Mouse (Mus musculus) megakaryocyte progenitor cell, adult 5-6 weeks (primary cell): Measurements from ENCODE around the gene Trim71. TPM values are rescaled to one million over a fixed set of nuclear protein-coding genes. Genes with fewer than 3 reads are reported as not detected.
A peak's percentile ranks its signal among the peaks of the same experiment; 100 is the strongest.
"Not testable (repeated sequence)": the region's sequence is repeated elsewhere in the genome, so short reads cannot be mapped to it uniquely, and the experiment has no call there.

Experiments
- ATAC-seq: replicated peaks from 2 replicates; pipeline ENCODE4 v1.8.0; 2016; ENCODE audit warnings: mild to moderate bottlenecking, moderate TSS enrichment, inconsistent platforms; ENCODE audit not compliant: poor library complexity
- total RNA-seq, 2 experiments: library from RNA; stranded (forward) in 1 of 2; stranded (reverse) in 1 of 2; fragments of 157-497, 149-512 nt in 1 of 2; fragments of 200-1000 nt in 1 of 2; gene quantifications; 2 replicates each; pipeline versions ENCODE4 v1.2.3 to v1.2.4; 2015 to 2017

Trim71 gene
- total RNA-seq, 2 experiments from 2014 or later, result 0.02 TPM; not detected in 1

DNA sequence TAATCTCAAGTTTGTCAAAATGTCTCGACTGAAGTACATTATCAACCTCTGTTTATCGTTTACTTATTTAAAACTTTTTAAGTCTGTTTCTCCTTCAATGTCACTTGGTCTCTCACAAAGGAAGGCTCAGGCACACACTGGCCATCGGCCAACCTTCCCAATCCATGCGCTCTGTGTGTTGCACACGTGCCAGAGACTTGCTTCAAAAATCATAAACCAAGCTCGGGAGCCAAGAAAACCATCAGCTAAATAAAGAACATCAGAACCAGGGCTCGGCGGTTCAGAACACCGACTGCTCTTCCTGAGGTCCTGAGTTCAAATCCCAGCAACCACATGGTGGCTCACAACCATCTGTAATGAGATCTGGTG lies 35.5 kb downstream of the Trim71 start:
- no peak for ATAC-seq

DNA sequence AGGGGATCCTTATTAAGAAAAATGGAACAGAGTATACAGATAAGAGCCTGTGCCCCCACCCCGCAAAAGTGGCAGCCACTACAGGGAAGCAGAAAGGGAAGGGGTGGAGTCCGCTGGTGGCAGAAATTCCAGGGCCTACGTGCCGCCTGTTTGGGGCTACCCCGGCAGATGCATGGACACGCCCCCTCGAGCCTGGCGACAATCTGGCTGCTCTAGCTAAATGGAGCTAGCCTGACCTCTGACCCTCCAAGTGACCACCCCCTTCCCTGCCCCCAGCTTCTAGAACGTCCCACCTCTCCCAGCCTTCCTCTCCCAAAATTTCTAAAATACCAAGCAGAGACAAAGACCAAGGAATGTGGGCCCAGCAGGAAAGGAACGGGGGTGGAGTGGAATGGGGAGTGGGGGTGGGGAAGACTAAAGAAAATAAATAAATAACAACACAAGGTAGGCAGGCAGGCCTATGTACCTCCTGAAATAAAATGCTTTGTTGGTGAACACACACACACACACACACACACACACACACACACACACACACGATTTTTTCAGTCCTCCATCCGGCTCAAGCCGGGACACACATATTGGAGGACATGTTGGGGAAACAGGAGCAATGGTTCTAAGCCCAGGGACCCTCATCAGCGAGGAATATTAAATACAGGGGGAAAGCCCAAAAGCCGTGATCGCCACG lies 36.0 kb downstream of the Trim71 start:
- peak; percentile 67 for ATAC-seq

DNA sequence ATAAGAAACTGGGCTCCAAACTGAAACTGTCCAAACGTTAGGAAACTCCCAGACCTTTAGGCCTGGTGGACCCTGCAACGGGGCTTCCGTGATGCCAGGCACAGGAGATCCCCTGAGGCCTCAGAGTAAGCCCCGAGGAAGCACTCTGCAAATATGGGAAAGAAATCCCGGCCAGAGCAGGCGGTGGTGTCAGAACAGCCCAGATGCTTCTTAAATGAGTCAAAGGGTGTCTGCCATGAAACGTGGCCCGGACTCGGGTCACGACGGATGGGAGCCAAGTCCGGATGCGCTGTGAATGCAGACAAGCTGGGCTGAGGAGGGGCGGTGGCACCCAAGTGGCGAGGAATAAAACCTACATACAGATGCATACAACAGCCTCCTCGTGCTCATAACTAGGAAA lies 37.1 kb downstream of the Trim71 start:
- peak; percentile 70 for ATAC-seq

DNA sequence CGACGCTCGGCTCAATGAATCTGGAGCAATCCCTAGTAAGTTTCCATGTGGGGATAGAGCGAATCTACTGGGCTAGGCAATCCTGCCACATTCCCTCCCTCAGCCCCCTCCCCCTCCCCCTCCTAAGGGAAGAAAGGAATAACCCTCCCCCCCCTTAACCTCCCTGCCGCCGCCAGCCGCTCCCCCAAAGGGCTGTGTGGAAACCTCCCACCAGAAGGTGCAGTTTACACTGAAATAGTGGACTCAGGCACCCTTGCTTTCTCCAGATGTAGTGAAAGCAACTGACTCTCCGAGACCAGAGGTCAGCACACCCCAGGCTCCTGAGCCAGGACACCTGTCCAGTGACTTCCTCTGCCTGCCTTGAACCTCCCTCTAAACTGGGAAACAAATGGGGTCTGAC lies 37.6 kb downstream of the Trim71 start:
- ATAC-seq, result no peak

DNA sequence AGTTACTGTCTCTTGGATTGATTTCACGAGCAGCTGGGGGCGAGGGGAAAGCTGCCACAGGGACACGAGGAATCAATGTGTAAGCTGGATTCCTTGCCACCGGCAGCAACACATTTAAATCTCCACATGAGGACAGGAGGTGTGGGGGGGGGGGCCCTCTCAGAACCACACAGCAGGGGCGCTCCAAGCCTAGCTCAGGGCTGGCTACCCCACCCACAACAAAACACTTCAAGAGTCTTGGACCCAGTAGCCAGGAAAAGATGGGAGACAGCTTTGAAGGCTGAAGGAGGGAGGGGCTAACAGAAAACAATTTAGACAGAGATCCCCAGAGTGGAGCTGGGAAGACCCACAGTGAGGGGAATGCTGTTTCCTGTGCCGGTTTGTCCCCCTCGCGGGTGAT lies 38.3 kb downstream of the Trim71 start:
- ATAC-seq, result no peak

DNA sequence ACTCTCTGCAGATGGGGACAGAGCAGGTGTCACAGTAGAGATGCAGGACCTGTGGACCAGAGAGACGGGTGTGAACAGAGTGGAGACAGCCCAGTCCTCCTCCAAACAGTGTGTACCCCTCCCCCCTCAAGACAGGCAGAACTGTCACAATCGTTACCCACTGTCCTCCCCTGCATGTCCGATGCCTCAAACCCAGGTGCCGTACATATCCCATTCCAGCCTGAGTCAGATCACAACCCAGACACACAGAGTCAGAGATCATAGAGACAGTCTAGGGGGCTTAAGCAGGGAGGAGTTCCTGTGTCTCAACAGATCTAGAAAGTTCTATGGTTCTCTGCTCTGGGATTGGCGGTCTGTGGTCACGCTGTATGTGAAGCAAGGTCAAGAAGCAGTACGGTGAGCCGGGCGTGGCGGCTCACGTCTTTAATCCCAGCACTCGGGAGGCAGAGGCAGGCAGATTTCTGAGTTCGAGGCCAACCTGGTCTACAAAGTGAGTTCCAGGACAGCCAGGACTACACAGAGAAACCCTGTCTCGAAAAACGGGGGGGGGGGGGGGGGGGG lies 39.0 kb downstream of the Trim71 start:
- no peak for ATAC-seq

DNA sequence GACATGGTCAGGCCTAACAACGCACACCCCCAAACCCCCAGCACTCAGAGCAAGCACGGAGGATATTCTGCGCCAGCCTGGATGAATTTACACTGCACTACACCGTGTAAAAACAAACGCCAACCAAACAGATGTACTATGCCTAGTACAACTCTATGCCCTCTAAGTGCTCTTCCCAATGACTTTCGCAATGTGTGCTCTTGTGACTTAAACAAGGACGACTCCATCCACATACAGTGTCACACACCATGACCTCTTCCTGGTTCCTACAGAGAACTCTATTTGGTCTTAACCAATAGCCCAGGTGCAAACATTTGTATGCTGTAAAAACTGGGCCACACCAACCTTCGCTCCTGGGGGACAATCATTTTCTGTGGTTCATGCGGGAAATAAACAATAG lies 41.7 kb downstream of the Trim71 start:
- ATAC-seq, result peak; percentile 18; the same call in 1 of the 2 replicates

DNA sequence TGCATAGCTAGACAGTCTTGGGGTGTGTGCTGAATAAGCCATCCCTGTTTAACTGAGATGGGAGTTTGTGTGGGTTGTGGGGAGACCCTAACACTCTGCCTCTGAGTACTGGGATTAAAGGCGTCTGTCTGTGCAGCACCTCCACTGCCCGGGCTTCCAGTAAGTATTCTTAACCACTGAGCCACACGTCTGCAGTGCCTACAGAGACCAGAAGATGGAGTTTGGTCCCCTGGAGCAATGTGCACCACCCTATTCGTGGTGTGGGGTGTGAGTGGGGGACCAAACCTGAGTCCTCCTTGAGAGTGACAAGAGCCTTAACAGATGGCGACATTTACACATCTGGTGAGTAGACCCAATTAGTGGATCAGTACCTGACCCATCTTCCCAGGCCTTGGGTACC lies 42.1 kb downstream of the Trim71 start:
- ATAC-seq, result peak; percentile 50; the same call in 1 of the 2 replicates

DNA sequence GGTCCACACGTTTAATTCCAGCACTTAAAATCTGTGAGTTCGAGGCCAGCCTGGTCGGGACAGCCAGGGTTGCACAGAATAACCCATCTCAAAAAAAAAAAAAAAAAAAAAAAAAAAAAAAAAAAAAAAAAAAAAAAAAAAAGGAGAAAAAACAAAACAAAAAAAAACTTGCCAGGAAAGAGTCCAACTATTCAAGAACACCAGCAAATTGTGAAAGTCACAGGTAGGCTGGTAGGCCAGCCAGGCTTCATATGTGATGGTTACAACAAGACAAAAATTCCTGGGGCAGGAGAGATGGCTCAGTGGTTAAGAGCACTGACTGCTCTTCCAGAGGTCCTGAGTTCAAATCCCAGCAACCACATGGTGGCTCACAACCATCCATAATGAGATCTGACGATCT lies 43.6 kb downstream of the Trim71 start:
- ATAC-seq, result not testable (repeated sequence)

DNA sequence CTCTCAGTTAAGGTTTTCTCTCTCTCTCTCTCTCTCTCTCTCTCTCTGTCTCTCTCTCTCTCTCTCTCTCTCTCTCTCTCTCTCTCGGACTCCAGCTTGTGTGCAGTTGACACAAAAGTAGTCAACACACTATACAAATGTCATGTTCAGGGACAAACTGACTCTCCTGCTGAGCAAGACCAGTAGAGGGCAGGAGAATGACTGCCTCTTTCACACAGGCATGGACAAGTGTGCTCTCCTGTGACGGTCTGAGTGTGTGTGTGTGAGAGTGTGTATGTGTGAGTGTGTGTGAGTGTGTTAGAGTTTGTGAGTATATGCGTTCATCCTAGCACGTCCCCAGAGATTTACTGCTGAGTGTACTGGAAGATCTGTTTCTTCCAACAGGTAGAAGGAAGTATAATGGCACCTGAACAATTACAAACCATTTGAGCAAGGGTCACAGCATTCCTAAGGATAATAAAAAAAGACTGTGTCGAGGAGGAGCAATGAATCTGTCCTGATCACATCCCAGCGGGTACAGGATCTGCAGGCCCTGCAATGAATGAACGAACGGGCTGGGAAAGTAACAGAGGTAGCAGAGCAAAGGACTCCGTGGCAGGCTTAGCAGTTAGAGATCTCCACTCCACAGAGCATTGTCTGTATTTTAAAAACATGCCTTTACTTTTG lies 45.2 kb downstream of the Trim71 start:
- no peak for ATAC-seq

DNA sequence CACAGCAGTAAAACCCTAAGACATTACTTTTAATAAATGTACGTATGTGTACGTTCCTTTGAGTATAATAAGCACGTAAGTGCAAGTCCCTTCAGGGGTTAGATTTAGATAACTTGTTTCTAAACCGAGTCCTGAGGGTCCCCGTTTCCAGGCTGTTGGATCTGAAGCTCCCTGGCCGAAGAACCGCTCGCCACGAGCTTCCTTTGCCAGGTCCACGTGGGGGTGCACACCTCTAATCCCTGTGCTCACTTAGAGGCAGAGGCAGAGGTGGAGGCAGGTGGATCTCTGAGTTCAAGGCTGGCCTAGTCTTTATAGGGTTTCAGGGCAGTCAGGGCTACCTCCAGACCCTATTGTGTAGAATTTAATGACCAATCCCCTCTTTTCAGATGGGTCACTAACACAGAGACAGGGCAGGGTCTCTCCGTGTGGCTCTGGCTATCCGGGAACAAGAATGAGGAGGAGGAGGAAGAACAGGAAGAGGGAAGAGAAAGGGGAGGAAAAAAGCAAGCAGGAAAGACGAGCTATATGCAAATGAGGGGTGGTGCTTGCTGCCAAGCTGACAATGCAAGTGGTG lies 46.2 kb downstream of the Trim71 start:
- ATAC-seq, result no peak

DNA sequence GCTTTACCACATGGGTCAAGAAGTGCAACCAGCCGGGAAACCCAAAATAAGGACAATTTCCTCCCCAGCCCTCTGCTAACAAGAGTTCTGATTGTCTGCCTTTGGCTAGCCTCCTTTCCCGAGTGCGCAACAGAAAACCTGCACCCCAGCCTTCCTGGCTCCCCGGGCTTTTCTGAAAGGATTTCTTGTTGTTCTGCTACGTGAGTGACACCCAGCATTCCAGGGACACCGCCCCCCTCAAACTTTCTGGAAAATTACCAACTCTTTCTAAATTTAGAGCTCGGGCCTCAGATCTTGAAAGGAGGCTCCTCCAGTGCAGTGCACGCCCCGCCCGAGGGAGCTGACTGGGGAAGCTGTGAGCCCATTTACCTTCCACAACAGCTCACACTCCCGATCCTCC lies 48.8 kb downstream of the Trim71 start, which contains the start of gene C130032M10Rik:
C130032M10Rik (plus strand) TSS at position 334 of the 400 bp plus-strand sequence.
- ATAC-seq, result no peak

DNA sequence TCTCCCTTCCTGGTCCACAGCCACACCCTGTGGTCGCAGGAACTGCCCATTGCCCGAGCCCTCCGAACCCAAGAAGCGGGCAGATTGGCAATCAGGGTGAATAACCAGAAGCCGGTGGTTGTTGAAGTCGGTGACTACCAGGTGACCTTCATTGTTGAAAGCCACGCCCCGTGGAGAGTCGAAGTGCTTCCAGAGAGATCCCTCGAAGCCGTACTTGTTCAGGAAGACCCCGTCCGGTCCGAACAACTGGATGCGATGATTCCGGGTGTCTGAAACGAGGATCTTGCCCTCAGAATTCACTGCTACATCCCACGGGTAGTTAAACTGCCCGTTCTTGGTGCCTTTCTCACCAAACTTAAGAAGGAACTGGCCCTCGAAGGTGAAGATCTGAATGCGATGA lies 51.3 kb downstream of the Trim71 start:
- ATAC-seq, result no peak

DNA sequence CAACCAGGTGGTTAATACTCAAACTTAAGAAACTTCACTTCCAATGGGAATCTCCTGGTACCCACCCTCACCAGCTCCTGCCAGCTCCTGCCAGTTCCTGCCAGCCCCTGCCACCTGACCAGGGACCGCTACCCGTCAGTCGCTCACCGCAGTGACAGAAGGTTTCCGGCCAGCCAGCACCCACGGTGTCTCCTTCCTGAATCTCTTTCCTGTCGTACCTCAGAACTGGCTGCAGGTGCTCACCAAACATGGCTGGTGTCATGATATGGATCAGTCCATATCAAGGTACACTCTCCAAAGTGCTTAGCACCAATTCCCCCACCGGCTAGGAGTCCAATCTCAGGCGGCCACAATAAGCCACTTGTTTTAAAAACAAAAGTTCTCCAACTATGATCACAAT lies 54.4 kb downstream of the Trim71 start:
- peak; percentile 32; the same call in 1 of the 2 replicates for ATAC-seq

DNA sequence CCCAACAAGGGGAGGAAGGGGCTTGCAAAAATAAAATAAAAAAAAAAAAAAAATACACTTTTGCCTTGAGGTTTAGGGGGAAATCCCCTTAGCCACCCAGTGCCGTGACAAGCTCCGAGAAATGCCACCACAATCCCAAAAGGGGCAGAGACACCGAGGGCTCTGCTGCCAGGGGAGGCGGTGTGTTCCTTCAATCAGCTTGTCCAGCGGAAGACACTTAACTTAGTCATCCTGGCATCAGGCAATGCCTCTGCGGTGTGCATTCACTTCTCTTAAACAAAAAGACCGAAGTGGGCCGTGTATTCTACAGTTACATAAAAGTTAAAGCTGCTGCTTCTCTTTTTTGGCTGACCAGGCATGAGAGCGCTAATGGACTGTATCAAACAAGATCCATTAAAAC lies 56.7 kb downstream of the Trim71 start:
- ATAC-seq, result peak; percentile 74

DNA sequence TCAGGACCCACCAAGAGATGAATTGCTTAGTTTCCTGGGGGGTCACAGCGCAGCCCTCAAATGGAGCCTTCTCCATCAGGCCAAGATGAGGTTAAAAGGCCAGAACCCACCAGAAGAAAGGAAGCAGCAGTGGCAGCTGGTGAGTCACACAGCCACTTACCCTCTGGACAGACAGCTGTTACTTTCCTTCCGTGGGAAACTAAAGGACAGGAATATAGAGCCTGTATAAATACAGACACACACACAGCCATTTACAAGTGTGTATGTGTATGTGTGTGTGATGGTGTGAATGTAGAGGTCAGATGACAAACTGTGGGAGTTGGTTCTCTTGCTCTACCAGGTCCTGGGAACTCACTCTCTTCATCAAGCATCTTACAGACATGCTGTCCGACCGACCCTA lies 57.6 kb downstream of the Trim71 start:
- ATAC-seq, result no peak

DNA sequence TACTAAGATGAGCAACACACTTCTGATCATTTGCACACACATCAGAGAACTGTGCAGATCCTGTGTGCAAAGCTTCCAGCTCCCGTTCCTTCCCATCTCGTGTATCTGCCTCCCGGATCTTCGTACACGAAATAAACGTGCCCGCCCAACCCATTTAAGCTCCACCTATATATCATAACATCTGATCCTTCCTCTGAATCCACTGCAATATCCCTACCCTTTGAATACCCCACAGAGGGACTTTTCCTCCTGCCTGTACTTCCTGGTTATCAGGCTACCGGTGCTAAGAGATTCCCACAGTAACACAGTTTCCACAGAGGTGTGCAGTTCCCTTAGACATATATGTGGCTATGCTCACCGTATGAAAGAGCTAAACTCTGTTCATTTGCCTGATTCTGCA lies 59.4 kb downstream of the Trim71 start, which contains the start of gene Ccr4:
Ccr4 (minus strand) TSS at position 101 of the 400 bp plus-strand sequence.
- ATAC-seq, result no peak

DNA sequence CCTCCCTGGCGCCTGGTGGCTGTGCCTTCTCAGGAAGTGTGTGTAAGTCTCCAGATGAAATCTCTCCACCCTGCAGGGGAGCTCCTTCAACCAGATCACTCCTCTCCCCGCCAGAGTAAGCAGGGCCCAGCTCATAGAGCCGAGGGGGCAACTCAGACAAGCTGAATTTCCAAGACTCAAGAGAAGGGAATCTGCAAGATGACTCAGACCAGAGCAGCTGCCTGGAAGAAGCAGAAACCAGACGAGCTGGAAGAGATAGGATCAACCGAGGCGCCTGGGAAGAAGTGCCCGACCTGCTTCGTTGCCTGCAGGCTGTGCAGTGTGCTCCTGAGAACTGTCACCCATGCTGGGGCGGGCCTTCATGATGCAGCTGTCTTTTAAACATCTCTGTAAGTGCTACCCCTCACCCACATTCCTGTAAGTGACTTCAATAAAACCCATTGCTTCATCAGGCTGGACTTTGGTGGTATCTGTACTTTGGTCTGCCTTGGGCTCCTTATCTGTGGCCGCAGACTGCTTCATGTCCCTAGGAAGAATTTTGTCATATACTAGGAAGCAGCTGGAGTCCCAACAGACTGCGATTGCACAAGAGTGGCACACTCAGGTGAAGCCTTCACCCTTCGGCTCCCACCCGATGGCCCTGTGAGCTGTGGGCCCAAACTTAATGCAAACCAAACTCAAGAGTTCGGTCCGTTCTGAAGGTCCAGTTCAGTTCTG lies 61.3 kb downstream of the Trim71 start:
- peak; percentile 27 for ATAC-seq

DNA sequence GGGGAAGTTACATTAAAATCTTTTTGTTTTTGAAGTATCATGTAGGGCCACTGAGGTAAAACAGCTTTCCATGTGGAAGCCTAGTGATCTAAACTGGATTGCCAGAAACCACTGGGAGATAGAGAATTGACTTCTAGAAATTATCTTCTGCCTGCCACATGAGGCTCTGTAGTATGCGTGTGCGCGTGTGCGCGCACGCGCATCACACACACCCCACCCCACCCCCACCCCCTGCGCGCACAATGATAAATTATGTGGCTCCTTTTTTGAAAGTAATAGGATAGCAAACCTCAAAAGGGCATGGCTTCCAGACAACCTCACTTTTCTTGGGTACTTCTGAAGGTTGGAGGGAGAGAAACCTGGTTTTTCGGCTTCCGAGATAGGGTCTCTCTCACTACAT lies 62.3 kb downstream of the Trim71 start:
- ATAC-seq, result no peak

DNA sequence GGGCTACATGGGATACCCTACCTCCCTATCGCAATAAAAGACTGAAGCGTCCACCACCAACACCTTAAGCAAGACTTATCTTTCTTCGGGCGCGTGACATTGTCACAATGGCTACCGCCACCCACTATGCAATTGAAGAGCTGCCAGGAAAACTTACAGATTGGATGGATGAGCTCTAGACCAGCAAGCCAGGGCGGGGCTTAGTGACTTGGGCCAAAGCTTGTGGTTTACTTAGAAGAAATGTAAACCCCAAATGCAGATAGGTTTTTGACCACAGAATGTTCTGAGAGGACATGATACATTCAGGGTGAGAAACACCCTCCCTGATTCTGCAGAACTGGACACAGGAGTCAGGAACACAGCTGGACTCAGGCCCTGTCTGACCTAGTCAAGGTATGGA lies 63.1 kb downstream of the Trim71 start:
- ATAC-seq, result peak; percentile 52
